Comparison of ENCODE assay signal across 11 mouse cellular contexts in the genomic region with DNA sequence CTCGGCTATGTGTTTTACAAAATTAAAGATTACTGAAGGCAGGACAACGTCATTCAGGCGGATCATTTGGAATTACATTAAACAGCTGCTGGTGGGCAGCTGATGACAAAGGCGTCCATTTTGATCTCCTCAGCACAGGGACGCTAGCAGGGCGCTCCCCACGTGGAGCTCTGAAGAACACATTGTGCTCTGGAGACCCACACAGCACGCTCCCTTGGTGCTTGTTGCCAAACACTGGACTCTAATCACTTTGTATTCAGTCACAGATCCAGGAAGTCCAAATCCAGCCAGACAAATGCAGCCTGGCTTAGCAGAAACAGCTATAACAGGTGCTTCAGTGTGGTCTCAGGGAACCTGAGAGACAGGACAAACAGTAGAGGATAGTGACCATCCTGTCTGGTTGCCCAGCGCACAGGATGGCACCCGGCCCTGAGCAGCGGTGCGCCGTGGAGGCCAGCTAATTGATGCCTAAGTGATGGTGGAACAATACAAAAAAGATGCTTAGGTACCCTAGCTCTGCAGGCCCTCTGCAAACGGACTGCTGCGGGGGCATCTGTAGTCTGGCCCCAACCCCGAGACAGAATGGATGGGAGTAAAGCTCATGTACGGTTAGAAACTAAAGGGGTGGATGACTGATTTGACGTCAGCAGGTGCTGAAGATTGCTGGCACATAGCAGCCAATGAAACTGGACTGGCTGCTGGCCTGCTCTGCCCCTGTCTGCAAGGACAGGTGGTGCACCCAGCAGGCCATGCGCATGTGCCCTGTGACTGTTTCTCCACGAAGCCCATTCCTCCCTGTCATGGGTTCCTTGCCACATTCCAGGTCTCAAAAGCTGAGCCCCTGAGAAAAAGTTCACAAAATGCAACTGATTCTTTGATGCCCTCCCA.
A peak's percentile ranks its signal among the peaks of the same experiment; 100 is the strongest.
DNase-seq lines count a peak whose midpoint lies in the region; ATAC-seq and TF ChIP-seq lines count a peak whose summit lies in the region.
"Had no signal": no experiment of that assay in that cellular context is flagged by ENCODE, and none has a peak within 500 bp of the region (broad histone marks: within the 10 kb centered on the region; RNA-seq: fewer than 3 reads in every experiment).

No protein-coding gene starts in this region.

- no peak overlapping the region for H3K4me2 ChIP-seq in forebrain, embryonic 11.5 days (ENCODE audit: low read depth, low read length, severe bottlenecking)
- no peak overlapping the region for H3K4me2 ChIP-seq in lung, postnatal 0 days (replicated peaks; ENCODE audit: low read depth, low read length)
- H3K4me2 ChIP-seq in hindbrain, embryonic 14.5 days (replicated peaks): no peak overlapping the region
- H3K4me2 ChIP-seq: limb, embryonic 12.5 days had no signal

- H3K9ac ChIP-seq in forebrain, embryonic 11.5 days (ENCODE audit: low read length): no peak overlapping the region
- no peak overlapping the region for H3K9ac ChIP-seq in lung, postnatal 0 days (replicated peaks; ENCODE audit: low read depth)
- no peak overlapping the region for H3K9ac ChIP-seq in hindbrain, embryonic 14.5 days
- H3K9ac ChIP-seq: limb, embryonic 12.5 days had no signal

- peak; percentile 33; the same call in 1 of the 2 replicates for TF ChIP-seq CTCF in lung, postnatal 0 days (IDR thresholded peaks at IDR 0.05)

- TF ChIP-seq EP300 in lung, postnatal 0 days (IDR thresholded peaks at IDR 0.05): no peak

- no peak for DNase-seq in forebrain, embryonic 11.5 days (ENCODE audit: low spot score)
- no peak for DNase-seq in forebrain, embryonic 10.5 days (ENCODE audit: extremely low spot score, low spot score)
- no peak for DNase-seq in lung, postnatal 0 days (ENCODE audit: low spot score)
- no peak for DNase-seq in lung, adult 18-20 months
- DNase-seq in hindbrain, embryonic 14.5 days (ENCODE audit: low spot score): peak; percentile 38
- peak; percentile 55 for DNase-seq in retina, postnatal 1 day
- DNase-seq in thymus, postnatal 14 days: no peak
- DNase-seq in layer of hippocampus, adult 9-11 months: no peak
- DNase-seq: adrenal gland, postnatal 10 days; kidney, postnatal 10 days had no signal

- H3K27me3 ChIP-seq in forebrain, embryonic 11.5 days (ENCODE audit: control insufficient read depth, insufficient read depth, low read length): no peaks in the 10 kb centered on the region; the same call in 1 of the 2 replicates
- H3K27me3 ChIP-seq in forebrain, embryonic 10.5 days (ENCODE audit: poor library complexity, severe bottlenecking): peaks cover 69% of the 10 kb centered on the region
- no peaks in the 10 kb centered on the region for H3K27me3 ChIP-seq in lung, postnatal 0 days (replicated peaks; ENCODE audit: insufficient read depth, low read length)
- no peaks in the 10 kb centered on the region for H3K27me3 ChIP-seq in hindbrain, embryonic 14.5 days (ENCODE audit: control insufficient read depth, insufficient read depth, low read length)

- H3K36me3 ChIP-seq in forebrain, embryonic 11.5 days (ENCODE audit: control insufficient read depth, insufficient read depth, low read length): no peaks in the 10 kb centered on the region
- no peaks in the 10 kb centered on the region for H3K36me3 ChIP-seq in forebrain, embryonic 10.5 days (replicated peaks)
- H3K36me3 ChIP-seq in lung, postnatal 0 days (ENCODE audit: insufficient read depth, low read length): no peaks in the 10 kb centered on the region
- H3K36me3 ChIP-seq in hindbrain, embryonic 14.5 days (replicated peaks; ENCODE audit: control insufficient read depth, insufficient read depth): no peaks in the 10 kb centered on the region
- H3K36me3 ChIP-seq: limb, embryonic 12.5 days had no signal

- peaks cover 3% of the 10 kb centered on the region; the same call in 1 of the 2 replicates for H3K4me1 ChIP-seq in forebrain, embryonic 11.5 days (replicated peaks; ENCODE audit: control insufficient read depth, insufficient read depth, low read length)
- peaks cover 13% of the 10 kb centered on the region; the same call in 1 of the 2 replicates for H3K4me1 ChIP-seq in forebrain, embryonic 10.5 days
- H3K4me1 ChIP-seq in lung, postnatal 0 days (ENCODE audit: insufficient read depth, low read depth, low read length): no peaks in the 10 kb centered on the region
- no peaks in the 10 kb centered on the region; the same call in 1 of the 2 replicates for H3K4me1 ChIP-seq in hindbrain, embryonic 14.5 days (replicated peaks; ENCODE audit: control insufficient read depth, insufficient read depth, low read length)
- H3K4me1 ChIP-seq: limb, embryonic 12.5 days had no signal

- no peak overlapping the region for H3K27ac ChIP-seq in forebrain, embryonic 11.5 days (ENCODE audit: low read depth, low read length)
- no peak overlapping the region for H3K27ac ChIP-seq in forebrain, embryonic 10.5 days
- no peak overlapping the region for H3K27ac ChIP-seq in lung, postnatal 0 days (ENCODE audit: low read length)
- H3K27ac ChIP-seq in hindbrain, embryonic 14.5 days: no peak overlapping the region
- H3K27ac ChIP-seq: limb, embryonic 12.5 days had no signal

- no peaks in the 10 kb centered on the region for H3K9me3 ChIP-seq in forebrain, embryonic 11.5 days (ENCODE audit: control insufficient read depth, low read length)
- no peaks in the 10 kb centered on the region for H3K9me3 ChIP-seq in forebrain, embryonic 10.5 days
- H3K9me3 ChIP-seq in lung, postnatal 0 days (ENCODE audit: low read length): no peaks in the 10 kb centered on the region
- H3K9me3 ChIP-seq in hindbrain, embryonic 14.5 days (ENCODE audit: control insufficient read depth, low read length): no peaks in the 10 kb centered on the region
- H3K9me3 ChIP-seq: limb, embryonic 12.5 days had no signal

- H3K4me3 ChIP-seq in forebrain, embryonic 11.5 days (ENCODE audit: low read depth, low read length): no peak overlapping the region
- no peak overlapping the region for H3K4me3 ChIP-seq in forebrain, embryonic 10.5 days
- H3K4me3 ChIP-seq in lung, postnatal 0 days (ENCODE audit: low read depth, low read length): no peak overlapping the region
- no peak overlapping the region for H3K4me3 ChIP-seq in hindbrain, embryonic 14.5 days (replicated peaks; ENCODE audit: low read length)
- H3K4me3 ChIP-seq: limb, embryonic 12.5 days had no signal

- peak; percentile 61; the same call in 1 of the 2 replicates for ATAC-seq in forebrain, embryonic 11.5 days (replicated peaks; ENCODE audit: low FRiP score)
- no peak for ATAC-seq in lung, postnatal 0 days
- ATAC-seq in hindbrain, embryonic 14.5 days (ENCODE audit: low FRiP score): peak; percentile 53; the same call in 1 of the 2 replicates

- WGBS in forebrain, embryonic 11.5 days: 63% methylated on average over 20 of the region's 20 CpGs
- whole genome bisulfite sequencing in forebrain, embryonic 10.5 days: 72% methylated on average over 20 of the region's 20 CpGs
- WGBS in lung, postnatal 0 days: 84% methylated on average over 20 of the region's 20 CpGs
- 53% methylated on average over 20 of the region's 20 CpGs for WGBS in hindbrain, embryonic 14.5 days

Comparison
In these comparisons a context has a peak if more than half of its experiments do, and no peak if none do; other contexts are left out.
1. DNase-seq: peak in hindbrain, embryonic 14.5 days (single experiment) and retina, postnatal 1 day (single experiment); none in forebrain, embryonic 11.5 days (single experiment), forebrain, embryonic 10.5 days (single experiment), lung, postnatal 0 days (single experiment), lung, adult 18-20 months (0 of 2), thymus, postnatal 14 days (single experiment) and layer of hippocampus, adult 9-11 months (single experiment).